Mouse (Mus musculus) kidney, embryonic 16.5 days (tissue): ENCODE data around the gene Pip4k2a. TPM values are rescaled to one million over a fixed set of nuclear protein-coding genes. Genes with fewer than 3 reads are reported as not detected.

Experiments
- ATAC-seq: fragments of 200-750 bp; cut with Nextera tagmentation; 2 replicates; pipeline ENCODE4 v1.8.0; 2017; ENCODE audit warnings: moderate TSS enrichment; ENCODE audit not compliant: low FRiP score, low TSS enrichment
- H3K27ac ChIP-seq: fragments of 300-500 bp; sonication (generic); 2 replicates; pipeline ENCODE4 v1.5.1; 2014; ENCODE audit warnings: low read length
- H3K27me3 ChIP-seq: fragments of 300-500 bp; sonication (generic); 2 replicates; pipeline ENCODE4 v1.6.1; 2014; ENCODE audit warnings: low read length, control low read depth, mixed read lengths; ENCODE audit not compliant: insufficient read depth
- H3K36me3 ChIP-seq: fragments of 300-500 bp; sonication (generic); 2 replicates; pipeline ENCODE4 v1.6.1; 2014; ENCODE audit warnings: low read length, control low read depth, mixed read lengths; ENCODE audit not compliant: insufficient read depth
- H3K4me1 ChIP-seq: fragments of 300-500 bp; sonication (generic); 2 replicates; pipeline ENCODE4 v1.6.1; 2014; ENCODE audit warnings: low read length, control low read depth, mixed read lengths; ENCODE audit not compliant: insufficient read depth
- H3K4me2 ChIP-seq: fragments of 300-500 bp; sonication (generic); replicated peaks from 2 replicates; pipeline ENCODE4 v1.6.1; 2014; ENCODE audit warnings: low read depth, low read length
- H3K4me3 ChIP-seq: fragments of 300-500 bp; sonication (generic); 2 replicates; pipeline ENCODE4 v1.5.1; 2014; ENCODE audit warnings: mild to moderate bottlenecking, low read length
- H3K9ac ChIP-seq: fragments of 300-500 bp; sonication (generic); replicated peaks from 2 replicates; pipeline ENCODE4 v1.6.1; 2014; ENCODE audit warnings: low read length
- H3K9me3 ChIP-seq: fragments of 300-500 bp; sonication (generic); 2 replicates; pipeline ENCODE4 v1.6.1; 2016; ENCODE audit warnings: low read length, control low read depth
- WGBS: fragments of 180-500 bp; shearing (Covaris S2); extraction: QIAGEN DNeasy Blood & Tissue Kit; methylation state at CpG from one replicate; pipeline ENCODE4 v1.1.7; 2014; 5-methylcytosine and 5-hydroxymethylcytosine counted together
- polyA plus RNA-seq: library from polyadenylated mRNA; unstranded; fragments of >200 nt; fragmentation: Nextera tagmentation; extraction: Ambion mirVana; gene quantifications from 2 replicates; pipeline ENCODE4 v1.2.1, GENCODE M21; 2015

Gene Pip4k2a
- polyA plus RNA-seq, 1 experiment from 2014 or later = 13.0 TPM

DNA sequence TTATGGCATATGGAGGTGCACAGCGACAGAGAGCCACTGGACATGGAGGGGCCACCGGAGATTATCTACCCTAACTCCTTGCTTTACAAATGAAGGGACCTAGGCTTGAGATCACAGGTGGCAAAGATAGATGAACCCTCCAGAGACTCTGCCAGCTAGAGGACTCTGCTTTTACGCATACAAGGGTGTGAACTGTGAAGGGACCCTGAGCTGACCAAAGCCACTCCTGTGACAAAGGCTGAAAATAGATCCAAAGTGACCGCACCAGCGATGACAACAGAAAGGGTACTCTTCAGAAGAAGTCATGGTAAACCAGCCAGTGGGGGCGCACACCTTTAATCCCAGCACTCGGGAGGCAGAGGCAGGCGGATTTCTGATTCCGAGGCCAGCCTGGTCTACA is 63.8 kb downstream of the Pip4k2a start:
- 90% methylated on average over 9 of the region's 9 CpGs for WGBS
- Histone ChIP-seq H3K4me3 (no peak overlapping the region), H3K27me3 (no peaks in the 10 kb centered on the region), H3K9ac (no peak overlapping the region), H3K4me2 (no peak overlapping the region), H3K4me1 (peaks cover 35% of the 10 kb centered on the region), H3K27ac (no peak overlapping the region), H3K36me3 (no peaks in the 10 kb centered on the region), H3K9me3 (no peaks in the 10 kb centered on the region)
- ATAC-seq = no peak

DNA sequence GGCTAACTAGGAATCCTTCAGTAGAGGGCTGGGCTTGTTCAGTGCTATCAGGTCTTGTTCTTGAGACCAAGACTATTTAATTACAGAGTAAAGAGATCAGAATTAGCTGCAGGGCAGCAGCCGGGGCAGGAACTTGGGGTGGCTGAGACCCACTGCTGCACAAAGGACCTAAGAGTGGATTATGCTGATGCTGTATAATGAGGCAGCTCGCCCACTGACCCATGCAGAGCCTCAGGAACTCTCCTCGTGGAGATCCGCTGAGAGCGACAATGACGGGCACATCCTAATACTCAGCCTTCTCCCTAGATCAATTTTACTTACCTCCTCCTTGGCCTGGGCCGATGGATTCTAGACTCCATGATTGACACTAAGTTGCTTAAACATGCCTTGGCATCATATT is 64.5 kb downstream of the Pip4k2a start:
- Histone ChIP-seq H3K27me3 (no peaks in the 10 kb centered on the region), H3K4me2 (no peak overlapping the region), H3K4me3 (no peak overlapping the region), H3K4me1 (peaks cover 31% of the 10 kb centered on the region), H3K27ac (no peak overlapping the region; the same call in 1 of the 2 replicates), H3K36me3 (no peaks in the 10 kb centered on the region), H3K9me3 (no peaks in the 10 kb centered on the region), H3K9ac (no peak overlapping the region; the same call in 1 of the 2 replicates)
- WGBS = 30% methylated on average over 7 of the region's 7 CpGs
- ATAC-seq = peak; percentile 8; the same call in 1 of the 2 replicates

- no peak for ATAC-seq
- H3K4me3 ChIP-seq = no peak overlapping the region
- no peak overlapping the region for H3K9ac ChIP-seq
- H3K36me3 ChIP-seq = no peaks in the 10 kb centered on the region
- H3K4me1 ChIP-seq = peaks cover 18% of the 10 kb centered on the region
- 82% methylated on average over 13 of the region's 13 CpGs for WGBS
- H3K4me2 ChIP-seq = no peak overlapping the region
- H3K27me3 ChIP-seq = no peaks in the 10 kb centered on the region
- no peak overlapping the region for H3K27ac ChIP-seq
- H3K9me3 ChIP-seq = no peaks in the 10 kb centered on the region
These were observed 67.4 kb downstream of the Pip4k2a start for GRCm38 (mm10) chr2:18930318-18931060.

DNA sequence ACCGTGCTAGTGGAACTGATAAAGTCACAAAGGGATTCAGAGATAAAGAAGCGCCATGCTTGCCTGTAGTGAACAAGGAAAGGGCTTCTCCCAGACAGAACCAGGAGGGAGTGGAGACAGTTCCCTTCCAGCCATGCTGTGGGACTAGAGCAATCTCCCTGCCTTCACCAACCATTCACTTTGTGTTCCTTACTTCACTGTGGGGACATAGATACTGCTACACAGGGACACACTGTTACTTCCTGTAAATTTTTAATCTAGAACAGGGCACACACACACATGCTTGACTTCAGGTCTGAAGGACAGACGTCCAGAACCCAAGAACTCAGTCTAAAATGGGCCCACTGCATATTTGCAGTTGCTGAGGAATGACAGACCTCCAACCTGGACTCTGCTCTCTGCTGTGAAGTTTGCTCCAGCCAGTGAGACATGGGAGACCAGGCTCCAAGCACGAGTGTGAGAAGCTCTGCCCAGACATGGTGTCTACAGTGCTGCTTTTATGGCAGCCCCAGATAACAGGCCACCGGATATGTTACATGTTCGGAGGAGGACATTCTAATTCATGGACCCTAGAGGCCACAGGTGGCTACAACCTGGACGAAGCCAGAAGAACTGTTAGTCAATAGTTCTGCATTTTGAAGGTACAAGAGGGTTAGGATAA is 69.2 kb downstream of the Pip4k2a start:
- no peaks in the 10 kb centered on the region for H3K36me3 ChIP-seq
- no peak for ATAC-seq
- H3K9ac ChIP-seq = no peak overlapping the region
- no peaks in the 10 kb centered on the region for H3K27me3 ChIP-seq
- H3K4me2 ChIP-seq = no peak overlapping the region
- no peak overlapping the region for H3K4me3 ChIP-seq
- whole genome bisulfite sequencing = 66% methylated on average over 7 of the region's 7 CpGs
- H3K27ac ChIP-seq = no peak overlapping the region
- no peaks in the 10 kb centered on the region for H3K9me3 ChIP-seq
- peaks cover 19% of the 10 kb centered on the region for H3K4me1 ChIP-seq

GRCm38 (mm10) chr2:18928196-18928595 is 69.7 kb downstream of the Pip4k2a start:
- H3K9ac ChIP-seq = no peak overlapping the region
- no peak; the same call in 1 of the 2 replicates for ATAC-seq
- H3K27me3 ChIP-seq = no peaks in the 10 kb centered on the region
- no peaks in the 10 kb centered on the region for H3K36me3 ChIP-seq
- 73% methylated on average over 8 of the region's 8 CpGs for WGBS
- H3K4me2 ChIP-seq = no peak overlapping the region
- no peak overlapping the region for H3K27ac ChIP-seq
- peaks cover 19% of the 10 kb centered on the region for H3K4me1 ChIP-seq
- no peaks in the 10 kb centered on the region for H3K9me3 ChIP-seq
- no peak overlapping the region for H3K4me3 ChIP-seq

DNA sequence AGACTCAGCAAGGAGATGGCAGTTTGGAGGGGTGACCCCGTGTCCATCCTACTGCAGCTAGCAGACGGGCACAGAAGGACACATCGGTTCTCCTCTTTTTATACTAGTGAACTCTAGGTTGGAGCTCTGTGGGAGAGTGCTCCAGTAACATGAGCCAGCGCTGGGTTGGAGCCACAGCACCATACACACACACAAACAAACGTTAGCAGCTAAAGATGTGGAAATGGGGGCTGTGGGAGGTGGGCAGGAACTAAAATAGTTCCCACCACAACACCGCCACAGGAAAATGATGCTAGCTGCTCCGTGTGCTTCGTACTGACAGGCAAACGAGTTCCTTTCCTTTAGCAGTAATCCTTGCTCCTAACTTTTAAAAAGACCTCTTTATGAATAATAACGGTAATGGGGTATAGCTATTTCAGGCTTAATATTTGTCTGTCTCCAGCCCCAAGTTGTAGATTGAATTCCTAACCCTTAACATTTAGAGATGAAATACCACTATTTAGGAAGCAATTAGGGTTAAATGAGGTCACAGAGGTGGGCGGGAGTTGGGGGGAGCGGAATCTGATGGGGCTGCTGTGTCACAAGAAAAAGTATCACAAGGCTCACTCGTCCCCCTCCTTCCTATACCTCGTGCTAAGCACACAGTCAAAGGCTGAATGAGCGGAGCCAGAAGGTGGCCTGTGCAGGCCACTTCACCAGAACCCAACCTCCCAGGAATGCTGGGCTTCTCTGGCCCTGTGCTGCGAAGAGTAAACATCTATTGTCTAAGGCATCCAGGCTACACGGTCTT is 73.9 kb downstream of the Pip4k2a start:
- Histone ChIP-seq H3K4me3 (no peak overlapping the region), H3K27ac (no peak overlapping the region), H3K9me3 (no peaks in the 10 kb centered on the region), H3K4me2 (no peak overlapping the region), H3K4me1 (peaks cover 49% of the 10 kb centered on the region), H3K9ac (no peak overlapping the region), H3K36me3 (no peaks in the 10 kb centered on the region), H3K27me3 (no peaks in the 10 kb centered on the region)
- WGBS = 37% methylated on average over 17 of the region's 17 CpGs
- no peak for ATAC-seq

DNA sequence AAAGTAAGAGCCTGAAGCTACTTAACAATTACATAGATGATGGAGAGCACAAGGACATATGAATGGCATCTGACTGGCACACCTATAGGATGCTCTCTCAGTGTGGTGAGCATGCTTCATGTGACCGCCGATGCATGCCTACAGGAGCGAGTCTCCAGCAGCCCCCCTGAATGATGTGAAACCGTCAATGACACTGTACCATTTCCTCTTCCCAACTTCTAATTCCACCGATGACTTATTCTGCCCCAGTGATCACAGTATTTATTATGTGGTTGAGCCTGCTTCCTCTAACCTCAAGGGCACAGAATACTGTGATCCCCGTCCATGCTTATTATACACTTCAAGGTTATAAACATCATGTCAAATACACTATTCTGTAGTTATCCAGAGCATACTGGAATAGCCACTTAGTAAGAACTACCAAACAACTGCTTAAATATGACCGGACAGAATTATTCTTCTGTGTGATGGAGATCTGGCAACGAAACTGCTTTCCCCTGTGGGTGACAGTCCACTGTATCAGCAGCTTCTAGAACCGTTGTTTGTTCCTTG is 74.8 kb downstream of the Pip4k2a start:
- 52% methylated on average over 9 of the region's 9 CpGs for WGBS
- ATAC-seq = no peak

DNA sequence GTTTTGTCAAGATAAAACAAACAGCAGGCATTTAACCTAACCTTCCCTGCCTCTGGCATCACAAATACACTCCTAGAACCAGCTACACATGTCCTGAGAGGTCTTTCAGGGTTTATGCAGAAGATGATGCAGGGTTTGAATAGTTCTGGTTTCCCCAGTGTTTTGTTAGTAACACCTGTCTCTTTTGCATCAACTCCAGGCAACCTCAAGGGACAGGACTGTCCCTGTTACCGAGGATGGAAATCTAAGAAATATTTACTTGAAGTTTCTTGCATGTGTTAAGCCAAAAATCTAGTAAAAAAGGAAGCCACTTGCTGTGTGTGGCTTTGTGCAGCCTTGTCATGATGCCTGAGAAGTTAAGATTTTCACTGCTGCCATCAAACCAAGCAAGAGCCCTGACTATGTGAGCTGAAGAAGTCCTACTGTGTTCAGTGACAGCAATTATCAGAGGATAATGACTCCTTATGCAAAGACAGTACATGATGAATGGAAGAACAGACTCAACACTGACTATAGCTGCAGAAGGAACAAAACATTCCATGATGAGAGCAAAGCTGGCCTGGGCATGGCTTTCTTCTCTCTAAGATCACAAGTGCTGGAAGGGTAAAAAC is 76.3 kb downstream of the Pip4k2a start:
- Histone ChIP-seq H3K4me2 (no peak overlapping the region), H3K9me3 (no peaks in the 10 kb centered on the region), H3K27me3 (no peaks in the 10 kb centered on the region), H3K4me1 (peaks cover 49% of the 10 kb centered on the region), H3K27ac (no peak overlapping the region), H3K4me3 (no peak overlapping the region), H3K9ac (no peak overlapping the region), H3K36me3 (no peaks in the 10 kb centered on the region)
- 42% methylated on average over 1 of the region's 1 CpGs for WGBS
- no peak for ATAC-seq

More for the DNA sequence above, 74.8 kb downstream of the Pip4k2a start:
- H3K36me3 ChIP-seq = no peaks in the 10 kb centered on the region
- H3K27me3 ChIP-seq = no peaks in the 10 kb centered on the region
- H3K4me2 ChIP-seq = no peak overlapping the region
- H3K4me1 ChIP-seq = peaks cover 46% of the 10 kb centered on the region
- no peak overlapping the region for H3K4me3 ChIP-seq
- no peak overlapping the region for H3K9ac ChIP-seq
- no peak overlapping the region for H3K27ac ChIP-seq
- H3K9me3 ChIP-seq = no peaks in the 10 kb centered on the region

DNA sequence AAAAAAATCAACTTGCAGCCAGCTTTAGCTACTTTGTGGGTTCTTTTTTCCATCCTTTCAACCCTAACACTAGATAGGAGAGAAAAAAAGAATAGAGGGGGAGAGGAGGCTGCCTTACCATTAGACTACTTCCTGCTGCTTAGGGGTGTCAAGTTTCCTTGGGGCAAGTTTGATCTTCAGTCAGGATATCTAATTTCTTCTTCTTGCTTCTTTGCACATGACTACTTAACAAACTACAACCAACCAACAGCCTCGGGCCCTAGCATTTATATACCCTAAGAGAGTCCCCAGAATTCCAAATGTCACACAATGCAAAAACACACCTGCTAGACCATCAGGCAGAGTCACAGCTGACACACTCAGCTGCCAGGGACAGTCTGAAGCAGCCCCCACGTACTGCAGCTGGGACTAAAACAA is 77.5 kb downstream of the Pip4k2a start:
- Histone ChIP-seq H3K4me2 (no peak overlapping the region), H3K27me3 (no peaks in the 10 kb centered on the region), H3K9ac (no peak overlapping the region), H3K4me1 (peaks cover 61% of the 10 kb centered on the region), H3K36me3 (no peaks in the 10 kb centered on the region), H3K27ac (peak overlapping the region; percentile 57; the same call in 1 of the 2 replicates), H3K4me3 (no peak overlapping the region), H3K9me3 (no peaks in the 10 kb centered on the region)
- WGBS = 25% methylated on average over 2 of the region's 2 CpGs
- ATAC-seq = peak; percentile 52; the same call in 1 of the 2 replicates
